Mouse (Mus musculus): Measurements from ENCODE around the gene Gal3st2. TPM values are rescaled to one million over a fixed set of nuclear protein-coding genes. Genes with fewer than 3 reads are reported as not detected.
"Not testable (repeated sequence)": the region's sequence is repeated elsewhere in the genome, so short reads cannot be mapped to it uniquely, and the experiment has no call there.

Gene Gal3st2
- total RNA-seq, 2 experiments from 2014 or later = 0.16 TPM; not detected in 1

GRCm38 (mm10) chr1:93835211-93835610, 25.9 kb upstream of the Gal3st2 start:
- intact Hi-C loops (cut with DNase I) = loop anchor here (10.0 kb wide), 2 partner anchors 80 to 240 kb away; partner anchors contain the start of gene Gal3st2b
- no peak overlapping the region for H3K4me3 ChIP-seq
- no peak overlapping the region for H3K27ac ChIP-seq
- no peak for DNase-seq (ENCODE audit: extremely low spot score in 1 of 2, low spot score in 2 of 2)
- no peak for TF ChIP-seq CTCF (IDR thresholded peaks at IDR 0.05)

- no peak for TF ChIP-seq CTCF (IDR thresholded peaks at IDR 0.05)
- Histone ChIP-seq H3K27ac (no peak overlapping the region), H3K4me3 (no peak overlapping the region)
- DNase-seq (ENCODE audit: extremely low spot score in 1 of 2, low spot score in 2 of 2) = peak in 1 of 2 experiments; percentile 7
- intact Hi-C loops (cut with DNase I) = loop anchor here (10.0 kb wide), 2 partner anchors 79 to 239 kb away; partner anchors contain the start of gene Gal3st2b
Measured at GRCm38 (mm10) chr1:93835876-93836531, 25.1 kb upstream of the Gal3st2 start.

GRCm38 (mm10) chr1:93836532-93836913, 24.6 kb upstream of the Gal3st2 start:
- intact Hi-C loops (cut with DNase I) = loop anchor here (10.0 kb wide), 2 partner anchors 78 to 238 kb away; partner anchors contain the start of gene Gal3st2b

DNA sequence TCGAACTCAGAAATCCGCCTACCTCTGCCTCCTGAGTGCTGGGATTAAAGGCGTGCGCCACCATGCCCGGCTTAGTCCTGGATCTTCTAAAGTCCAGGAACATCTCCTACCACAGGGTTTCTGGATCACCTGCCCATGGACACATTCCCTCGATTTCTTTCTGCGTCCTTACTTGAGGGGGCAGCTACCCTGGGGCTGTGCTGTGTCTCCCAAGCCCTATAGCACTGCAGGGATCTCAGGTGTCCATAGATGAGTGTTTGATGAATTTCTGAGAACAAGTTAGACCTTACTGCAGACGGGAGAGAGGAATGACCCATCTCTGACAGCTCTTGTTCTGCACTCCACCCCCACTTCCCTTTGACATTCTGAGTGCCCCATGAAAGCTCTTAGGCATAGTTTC, 23.8 kb upstream of the Gal3st2 start:
- intact Hi-C loops (cut with DNase I) = loop anchor here (10.0 kb wide), 2 partner anchors 77 to 237 kb away; partner anchors contain the start of gene Gal3st2b
- H3K4me3 ChIP-seq = no peak overlapping the region
- no peak overlapping the region for H3K27ac ChIP-seq
- no peak for TF ChIP-seq CTCF (IDR thresholded peaks at IDR 0.05)
- no peak for DNase-seq (ENCODE audit: extremely low spot score in 1 of 2, low spot score in 2 of 2)

More at GRCm38 (mm10) chr1:93836532-93836913, 24.6 kb upstream of the Gal3st2 start:
- H3K27ac ChIP-seq = no peak overlapping the region
- TF ChIP-seq CTCF (IDR thresholded peaks at IDR 0.05) = no peak
- DNase-seq (ENCODE audit: extremely low spot score in 1 of 2, low spot score in 2 of 2) = no peak
- H3K4me3 ChIP-seq = no peak overlapping the region

GRCm38 (mm10) chr1:93838569-93838968, 22.5 kb upstream of the Gal3st2 start:
- intact Hi-C loops (cut with DNase I) = loop anchor here (10.0 kb wide), 2 partner anchors 76 to 236 kb away; partner anchors contain the start of gene Gal3st2b

GRCm38 (mm10) chr1:93845766-93846366, 15.2 kb upstream of the Gal3st2 start:
- H3K4me3 ChIP-seq; H3K27ac ChIP-seq; intact Hi-C loops (cut with DNase I); DNase-seq (ENCODE audit: extremely low spot score in 1 of 2, low spot score in 2 of 2): not testable (repeated sequence)

More at GRCm38 (mm10) chr1:93838569-93838968, 22.5 kb upstream of the Gal3st2 start:
- H3K27ac ChIP-seq; DNase-seq (ENCODE audit: extremely low spot score in 1 of 2, low spot score in 2 of 2); H3K4me3 ChIP-seq: not testable (repeated sequence)

DNA sequence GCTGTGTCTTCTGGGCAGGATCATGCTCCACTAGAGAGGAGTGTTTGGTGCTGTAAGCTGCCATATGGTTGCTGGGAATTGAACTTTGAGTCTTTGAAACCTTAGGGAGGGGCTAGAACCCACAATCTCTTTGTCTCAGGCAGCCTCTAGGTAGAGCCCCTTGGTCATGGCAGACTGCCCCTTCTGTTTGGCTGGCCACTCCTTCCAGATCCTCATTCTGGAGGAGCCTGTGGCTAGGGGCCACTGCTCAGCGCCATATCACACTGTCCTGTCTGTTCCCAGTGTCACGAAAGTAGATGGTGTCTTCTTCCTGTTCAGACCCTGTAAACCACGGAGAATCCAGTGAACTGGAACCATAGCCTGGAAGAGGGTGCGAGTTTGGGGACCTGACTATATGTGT, 5.3 kb upstream of the Gal3st2 start:
- DNase-seq (ENCODE audit: extremely low spot score in 1 of 2, low spot score in 2 of 2); H3K4me3 ChIP-seq; intact Hi-C loops (cut with DNase I); H3K27ac ChIP-seq: not testable (repeated sequence)

GRCm38 (mm10) chr1:93857370-93857769, 3.7 kb upstream of the Gal3st2 start:
- Histone ChIP-seq H3K4me3 (no peak overlapping the region), H3K27ac (no peak overlapping the region)
- TF ChIP-seq CTCF (IDR thresholded peaks at IDR 0.05) = no peak
- intact Hi-C loops (cut with DNase I) = no loop called here
- no peak for DNase-seq (ENCODE audit: extremely low spot score in 1 of 2, low spot score in 2 of 2)

- H3K27ac ChIP-seq = no peak overlapping the region
- TF ChIP-seq CTCF (IDR thresholded peaks at IDR 0.05) = no peak
- DNase-seq (ENCODE audit: extremely low spot score in 1 of 2, low spot score in 2 of 2) = no peak
- no peak overlapping the region for H3K4me3 ChIP-seq
- intact Hi-C loops (cut with DNase I) = loop anchor here (1.0 kb wide), 1 partner anchor 136 kb away; no protein-coding TSS in a partner anchor
Measured at GRCm38 (mm10) chr1:93857991-93858390, 3.1 kb upstream of the Gal3st2 start.

DNA sequence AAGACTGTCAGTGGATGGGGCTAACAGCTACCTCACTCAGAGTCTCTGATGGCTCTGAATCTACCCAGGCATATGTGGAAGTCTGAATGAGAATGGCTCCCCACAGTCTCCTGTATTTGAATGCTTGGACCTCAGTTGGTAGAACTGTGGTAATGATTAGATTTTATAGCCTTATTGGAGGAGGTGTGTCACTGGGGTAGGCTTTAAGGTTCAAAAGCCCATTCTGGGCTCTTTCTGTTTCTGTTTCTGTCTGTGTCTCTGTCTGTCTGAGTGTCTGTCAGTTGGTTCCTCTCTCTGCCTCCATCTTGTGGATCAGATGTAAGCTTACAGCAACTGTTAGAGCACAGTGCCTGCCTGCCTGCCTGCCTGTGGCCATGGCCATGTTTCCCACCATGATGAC, 1.5 kb upstream of the Gal3st2 start:
- no peak for DNase-seq (ENCODE audit: extremely low spot score in 1 of 2, low spot score in 2 of 2)
- intact Hi-C loops (cut with DNase I) = no loop called here
- Histone ChIP-seq H3K4me3 (no peak overlapping the region), H3K27ac (no peak overlapping the region)
- no peak for TF ChIP-seq CTCF (IDR thresholded peaks at IDR 0.05)

DNA sequence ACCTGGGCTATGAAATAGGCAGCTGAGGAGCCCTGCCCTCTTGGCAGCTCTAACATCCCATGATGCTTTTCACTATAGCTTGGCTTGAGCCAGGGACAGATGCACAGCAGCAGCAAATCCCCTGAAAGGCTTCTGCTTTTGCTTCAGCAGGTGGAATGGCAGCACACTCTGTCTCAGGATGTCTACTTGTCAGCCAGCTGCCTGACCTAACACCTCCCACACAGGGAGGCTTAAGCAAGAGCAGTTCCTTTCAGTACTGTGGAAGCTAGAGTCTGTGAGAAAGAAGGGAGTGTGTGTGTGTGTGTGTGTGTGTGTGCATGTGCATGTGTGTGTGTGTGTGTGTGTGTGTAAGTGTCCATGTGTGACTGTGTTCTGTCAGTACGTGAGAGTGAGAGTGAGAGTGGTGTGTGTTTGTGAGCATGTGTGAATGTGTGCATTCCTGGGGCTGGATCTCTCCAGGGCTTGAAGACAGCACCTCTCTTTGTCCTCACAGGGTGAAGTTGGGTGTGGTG, 10.5 kb downstream of the Gal3st2 start:
- intact Hi-C loops (cut with DNase I); H3K4me3 ChIP-seq; H3K27ac ChIP-seq; DNase-seq (ENCODE audit: extremely low spot score in 1 of 2, low spot score in 2 of 2): not testable (repeated sequence)

GRCm38 (mm10) chr1:93874405-93874804, 13.3 kb downstream of the Gal3st2 start:
- H3K4me3 ChIP-seq; DNase-seq (ENCODE audit: extremely low spot score in 1 of 2, low spot score in 2 of 2); H3K27ac ChIP-seq; intact Hi-C loops (cut with DNase I): not testable (repeated sequence)

GRCm38 (mm10) chr1:93881778-93882177, 20.7 kb downstream of the Gal3st2 start:
- H3K4me3 ChIP-seq; intact Hi-C loops (cut with DNase I); DNase-seq (ENCODE audit: extremely low spot score in 1 of 2, low spot score in 2 of 2); H3K27ac ChIP-seq: not testable (repeated sequence)
